Mouse (Mus musculus) regulatory T cell (primary cell): Measurements from ENCODE around the gene Zfp526.

Experiments
- in situ Hi-C: fragments of 300-600 bp; cut with MboI, MseI; formaldehyde crosslinking; loops from one replicate; pipeline ENCODE4 v1.15.1; 2025; ENCODE audit warnings: high pct_unique_total_duplicates

The Zfp526 gene

DNA sequence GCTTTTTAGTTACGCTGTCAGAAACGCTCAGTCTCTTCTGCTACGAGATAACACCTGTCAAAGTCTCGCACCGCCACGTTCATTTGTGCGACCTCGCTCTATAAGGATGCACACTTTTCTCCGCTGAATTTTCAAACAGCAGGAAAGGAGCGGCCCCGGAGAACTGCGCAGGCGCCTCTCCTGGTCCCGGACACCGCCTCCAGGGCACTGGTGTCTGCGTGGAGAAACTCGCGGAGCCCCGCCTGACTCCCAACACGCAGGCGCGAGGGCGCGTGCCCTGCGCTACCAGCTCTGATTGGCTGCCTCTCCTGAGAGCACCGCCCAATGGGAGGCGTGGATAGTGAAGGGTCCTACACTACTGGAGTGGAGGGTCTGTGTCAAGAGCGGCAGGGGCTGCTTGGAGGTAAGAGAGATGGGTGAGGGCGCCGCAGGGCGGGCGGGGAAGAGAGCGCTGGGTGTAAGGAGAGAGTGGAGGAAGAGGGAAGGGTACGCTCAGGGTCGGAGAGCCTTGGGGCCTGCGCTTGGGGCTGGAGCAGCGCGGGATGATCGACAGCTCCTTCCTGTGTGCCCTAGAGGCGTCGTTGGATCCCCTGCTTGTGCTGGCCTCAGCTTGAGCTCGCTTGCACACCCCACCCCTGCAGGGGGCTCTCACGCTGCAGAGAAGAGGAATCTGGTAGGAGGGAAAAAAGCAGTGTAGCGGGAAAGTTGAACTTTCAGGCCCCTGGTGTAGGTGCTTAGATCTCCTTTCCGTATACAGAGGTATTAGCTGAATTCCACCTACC is at the start of gene Zfp526:
Gene Zfp526 (plus strand): TSS at position 324 of the 782 bp plus-strand sequence.
- in situ Hi-C loops: no loop called here

DNA sequence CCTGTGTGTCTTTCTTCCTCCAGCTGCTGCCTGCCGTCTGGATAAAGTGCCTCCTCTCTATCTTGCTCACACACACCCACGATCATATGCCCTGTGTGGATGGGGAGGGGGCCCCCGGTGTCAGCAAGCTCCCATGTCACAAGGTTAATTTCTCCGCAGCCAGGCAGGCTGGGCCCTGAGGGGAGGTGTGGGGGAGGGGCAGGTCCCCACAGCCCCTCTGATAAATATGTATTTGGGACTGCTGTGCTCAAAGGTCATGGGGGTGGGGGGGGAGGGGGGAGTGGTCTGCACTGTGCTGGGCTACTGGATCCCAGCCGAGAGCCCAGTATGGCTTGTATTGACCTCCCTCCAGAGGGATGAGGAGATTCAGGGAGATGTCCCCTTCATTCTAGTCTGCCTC is 48.6 kb upstream of the Zfp526 start:
- in situ Hi-C loops: no loop called here

DNA sequence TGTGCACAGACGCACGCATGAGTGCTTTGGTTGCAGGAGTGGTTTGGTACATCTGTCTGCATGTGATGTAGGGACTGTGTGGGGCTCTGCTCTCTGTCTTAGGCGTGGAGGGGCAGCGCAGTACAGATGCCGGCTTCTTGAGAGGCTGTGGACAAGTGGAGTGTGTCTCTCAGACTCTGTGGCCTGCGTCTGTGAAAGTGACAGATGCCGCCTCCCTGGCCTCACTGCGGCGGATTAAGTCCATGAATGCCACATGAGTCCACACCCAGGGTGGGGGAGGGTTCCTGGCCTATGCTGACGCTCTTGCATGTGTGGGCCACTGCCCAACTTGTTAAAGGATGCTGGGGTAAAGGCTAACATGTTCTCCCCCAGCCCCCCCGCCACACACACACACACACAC is 46.9 kb upstream of the Zfp526 start:
- in situ Hi-C loops: no loop called here

DNA sequence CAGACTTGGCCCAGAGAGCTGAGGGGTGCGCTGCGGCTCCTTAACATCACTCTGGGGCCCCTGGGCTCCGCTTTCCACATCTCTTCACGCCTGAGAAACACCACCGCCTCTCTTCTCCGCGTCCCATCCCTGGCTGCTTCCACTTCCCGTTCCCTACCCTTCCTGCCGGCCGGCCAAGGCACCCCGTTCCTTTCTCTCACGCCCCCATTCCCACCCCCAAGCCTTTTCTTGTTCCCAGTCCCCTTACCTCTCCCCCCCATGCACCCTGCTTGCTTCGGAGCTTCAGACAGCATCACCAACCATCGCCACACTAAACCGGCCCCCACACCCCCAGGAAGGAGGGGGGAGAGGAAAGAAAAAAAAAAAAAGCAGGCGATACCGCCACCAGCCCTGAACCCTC is 42.9 kb upstream of the Zfp526 start:
- in situ Hi-C loops: no loop called here

DNA sequence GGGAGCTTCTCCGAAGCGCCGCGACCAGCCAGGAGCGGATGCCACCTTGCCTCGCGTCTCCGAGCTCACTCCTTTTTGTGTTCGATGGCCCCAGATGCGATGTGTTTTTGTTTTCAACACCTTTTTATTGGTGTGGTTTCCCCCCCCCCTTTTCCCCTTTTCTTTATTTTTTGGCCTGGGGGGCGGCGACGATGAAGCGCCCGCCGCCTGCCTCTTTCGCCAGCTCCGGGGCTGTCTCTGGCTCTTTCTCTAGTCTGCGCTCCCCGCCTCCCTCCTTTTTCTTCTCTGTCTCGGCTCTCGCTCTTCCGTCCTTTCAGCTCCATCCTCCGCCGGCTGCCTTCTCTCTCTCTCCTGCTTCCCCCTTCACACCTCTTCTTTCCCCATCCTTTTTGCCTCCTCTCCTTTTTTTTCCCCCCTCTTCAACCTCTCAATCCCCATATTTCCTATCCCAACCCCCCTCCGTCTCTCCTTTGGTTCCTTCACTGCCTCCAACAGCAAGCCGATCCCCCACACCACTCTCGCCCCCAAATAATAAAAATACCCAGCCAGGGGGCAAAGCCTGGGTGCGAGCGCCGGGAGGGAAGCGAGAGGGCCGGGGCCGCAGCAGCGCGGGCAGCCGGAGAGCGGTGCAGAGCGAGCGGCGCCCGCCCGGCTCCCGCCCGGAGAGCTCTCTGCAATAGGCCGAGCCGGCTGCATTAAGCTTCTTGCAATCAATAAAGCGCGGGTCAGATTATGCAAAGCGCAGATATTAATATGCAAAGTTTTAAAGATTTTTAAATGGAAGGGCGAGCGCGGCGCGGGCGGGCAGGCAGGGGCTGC is 42.2 kb upstream of the Zfp526 start:
- in situ Hi-C loops: no loop called here

DNA sequence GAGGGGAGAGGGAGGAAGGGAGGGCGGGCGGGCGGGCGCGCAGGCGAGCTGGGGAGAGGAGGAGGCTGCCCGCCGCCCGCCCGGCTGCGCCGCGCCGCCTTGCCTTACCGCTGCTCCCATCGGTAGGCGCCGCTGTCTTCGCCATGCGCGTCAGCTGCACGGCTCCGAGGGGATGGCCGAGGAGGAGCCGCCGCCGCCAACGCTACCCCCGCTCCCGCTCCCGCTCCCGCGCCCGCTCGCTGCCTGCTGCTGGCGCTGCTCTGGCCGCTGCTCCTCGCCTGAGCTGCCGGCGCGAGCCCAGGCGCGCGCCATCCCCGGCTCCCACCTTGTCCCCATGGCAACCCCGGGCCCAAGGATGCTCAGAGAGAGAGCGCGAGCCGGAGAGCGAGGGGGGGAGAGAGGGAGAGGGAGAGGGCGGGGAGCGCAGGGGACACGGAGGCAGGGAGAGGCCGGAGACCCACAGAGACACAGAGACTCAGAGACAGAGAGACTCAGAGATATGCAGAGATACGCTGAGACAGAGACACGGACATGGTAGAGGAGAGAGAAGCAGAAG is 41.5 kb upstream of the Zfp526 start, which contains the start of gene Pou2f2:
Gene Pou2f2 (minus strand): TSS at position 121 of the 556 bp plus-strand sequence.
- in situ Hi-C loops: loop anchor here (10.0 kb wide), 1 partner anchor 45 kb away; no protein-coding TSS in a partner anchor

DNA sequence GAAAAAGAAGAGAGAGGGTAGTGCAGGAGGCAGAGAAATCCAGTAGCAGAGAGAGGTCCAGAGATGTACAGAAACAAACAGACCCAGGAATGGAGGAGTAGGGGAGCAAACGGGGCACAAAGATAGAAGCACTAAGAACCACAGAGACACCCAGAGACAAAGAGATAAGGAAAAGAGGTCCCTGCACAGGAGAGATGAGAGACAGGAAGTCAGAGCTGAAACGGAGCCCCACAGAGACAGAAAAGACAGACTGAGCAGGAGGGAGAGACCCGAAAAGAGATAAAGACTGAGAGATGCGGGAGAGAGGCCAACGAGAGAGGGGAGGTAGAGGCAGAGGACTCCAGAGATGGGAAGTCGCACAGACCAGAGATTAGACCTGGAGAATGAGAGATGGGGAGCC is 40.7 kb upstream of the Zfp526 start:
- in situ Hi-C loops: loop anchor here (10.0 kb wide), 1 partner anchor 46 kb away; no protein-coding TSS in a partner anchor

DNA sequence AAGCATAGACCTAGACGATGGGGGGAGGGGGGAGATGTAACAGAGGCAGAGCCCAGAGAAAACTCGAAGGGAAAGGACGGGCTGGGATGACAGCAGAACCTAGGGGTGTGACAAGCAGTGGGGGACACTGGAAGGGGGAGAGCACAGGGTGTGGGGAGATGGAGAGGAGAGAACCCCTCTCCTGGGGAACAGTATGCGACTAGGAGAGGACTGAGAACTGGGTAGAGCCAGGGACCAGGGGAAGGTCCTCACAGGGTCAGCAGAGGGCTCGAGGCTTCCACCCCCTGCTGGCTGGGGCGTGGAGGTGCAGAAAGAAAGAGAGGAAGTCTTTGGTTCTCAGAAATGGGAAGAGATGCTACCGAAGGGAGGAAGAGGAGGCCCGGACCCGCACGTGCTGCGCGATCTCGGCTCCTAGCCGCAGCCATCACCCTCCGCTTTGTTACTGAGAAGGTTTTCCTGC is 39.9 kb upstream of the Zfp526 start:
- in situ Hi-C loops: loop anchor here (10.0 kb wide), 1 partner anchor 47 kb away; no protein-coding TSS in a partner anchor

DNA sequence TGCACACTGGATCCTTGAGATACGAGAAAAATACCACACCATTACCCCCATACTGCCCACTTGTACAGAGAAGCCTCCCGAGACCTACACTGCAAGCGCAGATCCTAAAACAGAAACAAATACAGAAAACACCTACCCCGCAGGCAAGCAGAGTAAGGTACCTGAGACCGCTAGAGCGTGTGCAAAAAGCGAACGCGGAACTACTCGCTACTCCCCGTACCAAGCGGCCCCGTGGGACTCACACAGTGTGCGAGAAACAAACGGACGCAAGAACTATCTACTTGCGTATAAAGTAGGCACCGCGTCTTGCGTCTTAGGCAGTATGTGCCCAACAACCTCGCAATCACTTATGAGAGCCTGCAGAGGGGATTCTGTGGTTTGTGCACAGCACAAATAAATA is 39.4 kb upstream of the Zfp526 start:
- in situ Hi-C loops: loop anchor here (10.0 kb wide), 1 partner anchor 47 kb away; no protein-coding TSS in a partner anchor

DNA sequence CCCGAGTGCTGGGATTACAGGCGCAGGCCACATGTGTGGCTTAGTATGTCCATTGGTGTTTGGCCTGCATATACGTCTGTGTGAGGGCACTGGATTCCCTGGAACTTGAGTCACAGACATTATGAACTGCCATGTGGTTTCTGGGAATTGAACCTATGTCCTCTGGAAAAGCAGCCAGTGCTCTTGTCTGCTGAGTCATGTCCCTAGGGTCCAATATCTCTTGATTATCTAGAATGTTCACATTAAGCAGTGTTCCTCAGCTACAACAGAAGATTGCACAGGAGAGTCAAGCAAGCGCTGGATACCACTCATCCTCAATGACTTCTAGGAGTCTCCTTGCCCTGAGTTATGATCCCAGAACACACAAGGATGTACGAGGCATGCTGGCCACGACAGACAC is 37.1 kb upstream of the Zfp526 start:
- in situ Hi-C loops: loop anchor here (10.0 kb wide), 1 partner anchor 49 kb away; no protein-coding TSS in a partner anchor

DNA sequence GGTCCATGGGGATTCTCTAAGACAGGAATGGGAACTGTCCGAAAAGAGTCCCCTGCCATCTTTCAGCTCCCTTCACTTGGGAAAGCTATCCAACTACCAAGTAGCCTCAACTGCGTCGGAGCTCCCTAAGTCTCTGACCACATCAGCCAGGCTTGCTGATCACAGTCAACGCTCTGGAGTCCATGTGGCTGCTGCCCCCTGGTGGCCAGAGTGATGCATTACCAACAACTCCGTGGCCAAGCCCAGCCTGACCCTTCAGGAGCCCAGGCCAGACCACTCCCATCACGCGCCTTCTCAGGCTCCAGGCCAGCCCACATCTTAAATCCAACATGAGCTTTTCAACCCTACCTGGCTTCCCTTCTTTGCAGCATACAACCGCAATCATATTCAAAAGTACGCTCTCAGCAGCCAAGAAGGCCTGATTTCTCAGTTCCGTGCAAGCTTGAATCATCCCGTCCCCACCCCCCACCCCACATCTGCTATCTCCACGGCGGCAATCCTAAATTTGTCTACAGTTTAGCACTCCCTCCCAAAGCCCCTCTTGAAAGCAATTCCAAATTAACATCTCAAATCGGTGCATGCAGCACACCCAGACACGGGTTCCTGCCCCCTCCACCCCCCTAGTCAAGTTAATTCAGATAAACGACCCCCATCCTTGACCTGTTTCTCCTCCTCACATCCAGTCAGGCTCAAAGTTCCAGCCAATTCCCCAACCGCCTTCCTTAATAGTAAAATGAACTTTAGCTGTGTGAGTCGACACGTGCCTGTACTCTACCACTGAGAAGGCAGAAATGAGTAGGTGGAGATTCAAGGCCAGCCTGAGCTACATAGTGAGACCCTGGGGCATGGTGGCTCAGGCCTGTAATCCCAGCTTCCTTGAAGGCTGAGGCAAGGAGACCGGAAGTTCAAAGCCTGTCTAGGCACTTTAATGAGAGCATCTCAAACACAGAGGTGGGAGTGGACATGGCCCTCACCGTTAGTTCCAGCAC is 33.3 kb upstream of the Zfp526 start:
- in situ Hi-C loops: loop anchor here (5.0 to 10.0 kb wide), 2 partner anchors 53 to 81 kb away; no protein-coding TSS in a partner anchor

DNA sequence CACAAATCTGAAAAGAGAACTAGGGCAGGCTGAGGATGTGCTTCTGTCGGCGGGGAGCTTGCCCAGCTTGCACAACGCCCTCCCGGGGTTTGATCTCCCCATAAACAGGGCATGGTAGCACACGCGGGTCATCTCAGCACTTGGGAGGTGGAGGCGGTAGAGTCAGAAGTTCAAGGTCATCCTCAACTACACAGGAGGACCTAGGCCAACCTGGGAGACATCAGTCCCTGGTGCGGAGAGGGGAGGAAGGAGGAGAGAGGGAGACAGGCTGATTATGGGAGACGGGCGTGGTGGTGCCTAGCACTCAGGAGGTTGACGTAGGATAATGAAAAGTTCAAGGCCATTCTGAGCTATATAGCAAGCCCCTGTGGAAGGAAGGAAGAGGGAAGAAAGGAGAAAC is 30.4 kb upstream of the Zfp526 start:
- in situ Hi-C loops: no loop called here

DNA sequence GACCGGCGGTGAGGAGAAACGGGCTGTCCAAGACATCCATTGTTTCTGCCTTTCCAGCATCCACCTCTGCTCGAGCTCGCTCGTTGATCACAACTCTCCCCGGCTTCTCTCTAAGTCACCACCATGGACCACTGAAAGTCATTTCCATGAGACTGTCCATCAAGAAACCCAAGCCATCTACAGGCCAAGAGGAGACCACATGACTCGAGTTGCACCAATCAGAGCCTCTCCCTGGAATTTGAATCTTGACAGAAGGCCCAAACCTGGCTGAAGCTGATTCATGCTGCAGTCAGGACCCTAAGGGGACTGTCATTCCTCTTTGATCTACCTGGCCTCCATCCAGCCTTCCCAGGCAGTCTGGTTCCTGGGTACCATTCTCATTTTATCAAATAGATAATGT is 29.1 kb upstream of the Zfp526 start:
- in situ Hi-C loops: no loop called here

DNA sequence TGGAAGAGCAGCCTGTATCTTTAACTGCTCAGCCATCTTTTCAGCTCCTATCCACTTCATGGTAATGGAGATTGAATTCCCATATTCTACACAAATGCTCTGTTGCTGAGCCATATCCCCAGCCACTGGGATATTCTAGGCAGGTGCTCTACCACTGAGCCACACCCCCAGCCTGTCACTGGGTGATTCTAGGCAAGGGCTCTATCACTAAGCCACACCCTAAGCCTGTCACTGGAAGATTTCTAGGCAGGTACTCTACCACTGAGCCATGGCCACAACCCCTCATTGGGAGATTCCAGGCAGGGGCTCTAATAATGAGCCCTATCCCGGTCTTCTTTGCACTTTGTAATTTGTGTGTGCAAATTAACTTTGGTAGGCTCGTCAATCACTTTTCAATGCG is 26.1 kb upstream of the Zfp526 start:
- in situ Hi-C loops: no loop called here

DNA sequence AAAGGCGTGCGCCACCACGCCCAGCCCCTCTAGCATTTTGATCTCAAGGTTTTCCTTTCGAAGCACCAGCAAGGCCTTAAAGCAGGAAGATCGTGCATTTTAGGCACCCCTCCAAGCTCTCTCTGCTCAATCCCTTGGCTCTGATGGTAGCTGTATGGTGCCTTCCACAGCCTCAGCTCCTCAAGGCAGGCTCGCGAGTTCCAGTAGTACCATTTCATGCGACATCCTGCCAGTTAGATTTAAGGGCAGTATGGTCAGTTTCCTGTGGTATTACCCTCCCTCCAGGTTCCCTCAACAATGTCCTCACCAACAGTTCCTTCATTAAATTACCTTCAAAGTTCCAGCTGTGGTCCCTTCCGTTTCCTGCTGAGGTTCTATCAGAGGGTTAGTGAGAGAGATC is 25.1 kb upstream of the Zfp526 start:
- in situ Hi-C loops: no loop called here

DNA sequence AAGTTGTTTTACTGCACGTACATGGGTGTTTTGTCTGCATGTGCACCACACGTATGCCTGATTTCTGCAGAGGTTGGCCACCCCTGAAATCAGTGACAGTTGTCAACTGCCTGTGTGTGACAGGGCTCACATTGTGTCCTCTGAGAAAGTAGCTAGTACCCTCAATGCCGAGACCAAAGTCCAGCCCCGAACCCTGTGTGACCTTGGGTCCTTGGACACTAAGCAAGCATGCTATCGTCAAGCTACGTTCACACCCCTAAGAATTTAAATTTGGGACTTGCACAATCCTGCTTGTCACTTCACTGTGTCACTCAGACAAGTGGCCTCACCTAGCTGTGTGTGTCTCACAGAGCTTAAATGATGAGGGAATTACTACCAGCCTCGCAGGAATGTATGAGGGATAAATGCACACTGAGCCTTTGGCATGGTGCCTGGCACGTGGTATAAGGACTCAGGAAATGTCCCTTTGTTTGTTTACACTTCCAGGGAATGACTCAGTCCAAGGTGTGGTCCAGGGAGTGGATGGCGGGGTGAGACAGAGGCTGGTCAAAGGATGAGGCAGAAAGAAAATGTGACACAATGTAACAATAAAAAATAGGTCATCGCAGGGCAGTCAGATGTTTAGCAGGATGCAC is 23.7 kb upstream of the Zfp526 start:
- in situ Hi-C loops: no loop called here

DNA sequence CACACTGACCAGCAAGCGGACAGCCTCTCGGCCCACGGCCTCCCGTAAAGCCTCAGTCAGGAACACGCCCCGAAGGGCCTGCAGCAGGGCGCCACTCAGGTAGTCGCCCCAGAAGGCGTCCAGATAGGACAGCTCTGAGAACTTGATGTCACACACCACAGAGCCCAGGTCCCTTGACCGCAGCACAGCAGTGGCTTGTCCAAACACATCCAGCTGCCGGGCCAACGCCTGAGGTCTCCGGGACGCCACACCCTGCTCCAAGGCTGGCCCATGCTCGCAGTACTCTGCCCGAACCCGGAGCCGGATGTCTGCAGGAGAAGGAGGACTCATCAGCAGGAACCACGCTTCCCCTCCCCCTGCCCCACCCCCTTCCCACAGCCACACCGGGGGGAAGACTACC is 17.6 kb upstream of the Zfp526 start:
- in situ Hi-C loops: loop anchor here (10.0 kb wide), 1 partner anchor 411 kb away; the partner anchor contains the start of genes Dmac2 and Erich4

DNA sequence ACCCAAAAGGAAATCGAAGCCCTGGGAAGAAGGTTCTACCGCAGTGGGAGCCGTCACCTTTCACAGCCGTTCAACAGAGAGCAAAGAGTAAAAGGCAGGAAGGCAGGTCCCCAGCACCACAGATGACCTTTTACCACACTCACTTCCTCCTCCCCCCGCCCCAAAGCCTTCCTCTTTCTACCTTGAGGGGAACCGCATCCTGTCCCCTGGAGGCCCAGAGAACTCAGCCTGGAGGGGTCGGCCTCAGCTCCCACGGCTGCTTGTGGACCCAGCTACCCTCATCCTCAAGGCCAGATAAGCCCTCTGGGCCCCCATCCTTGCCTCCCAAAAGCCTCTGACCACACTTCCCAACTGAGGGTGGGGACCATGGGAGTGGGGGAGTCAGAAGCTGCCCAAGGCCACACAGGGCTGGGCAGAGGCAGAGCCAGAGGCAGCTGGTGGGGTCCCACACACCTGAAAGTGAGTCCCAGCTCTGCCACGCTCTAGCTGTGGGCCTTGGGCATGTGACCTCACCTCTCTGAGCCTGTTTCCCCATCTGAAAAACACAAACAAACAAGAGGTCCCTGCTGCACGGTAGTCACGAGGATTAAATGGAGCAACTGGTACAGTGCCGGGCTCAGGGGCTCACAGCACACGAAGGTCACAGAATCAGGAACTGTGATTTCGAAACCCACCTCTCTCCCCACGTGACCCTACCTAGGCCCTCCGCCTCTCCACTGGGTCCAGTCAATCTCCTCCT is 15.7 kb upstream of the Zfp526 start:
- in situ Hi-C loops: loop anchor here (10.0 kb wide), 1 partner anchor 409 kb away; the partner anchor contains the start of genes Dmac2 and Erich4

DNA sequence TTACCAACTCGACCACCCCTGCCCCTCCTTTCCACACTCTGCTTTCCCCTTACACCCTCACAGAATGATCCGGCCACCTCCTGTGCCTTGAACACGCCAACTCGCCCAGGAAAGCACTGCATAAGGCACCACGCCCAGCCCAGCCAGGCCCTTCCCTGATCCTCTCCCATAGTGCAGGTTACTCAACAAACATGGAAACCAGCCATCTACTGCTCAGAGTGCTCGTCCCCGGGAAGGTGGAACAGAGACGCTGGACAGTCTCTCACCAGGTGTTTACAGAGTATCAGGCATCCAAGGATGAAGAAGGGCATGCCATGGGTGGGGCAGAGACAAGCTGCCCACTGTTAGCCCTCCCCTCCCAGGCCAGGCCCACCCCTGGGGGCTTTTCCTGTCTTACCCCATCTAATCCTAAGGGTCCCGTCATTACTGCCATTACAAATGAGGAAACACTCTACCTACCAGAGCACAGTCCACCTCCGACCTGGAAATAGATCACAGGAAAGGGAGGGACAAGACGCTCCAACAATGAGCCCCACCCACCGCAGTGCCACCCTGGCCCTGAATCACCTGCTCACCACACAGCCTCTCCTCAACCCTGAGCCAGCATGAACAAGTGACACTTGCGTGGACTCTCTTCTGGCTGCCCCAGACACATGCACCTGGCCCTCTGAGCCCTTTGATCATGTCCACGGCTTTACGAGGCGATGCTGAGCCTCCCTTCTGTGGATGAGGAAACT is 15.0 kb upstream of the Zfp526 start:
- in situ Hi-C loops: loop anchor here (10.0 kb wide), 1 partner anchor 409 kb away; the partner anchor contains the start of genes Dmac2 and Erich4
